Mouse (Mus musculus) forelimb bud, embryonic 11.5 days (tissue): ENCODE results near the gene Tti1.
A peak's percentile ranks its signal among the peaks of the same experiment; 100 is the strongest.

Experiments used
- DNase-seq: peaks from one replicate; pipeline ENCODE4 v3.0.0-alpha.2; 2012; ENCODE audit warnings: low read depth, low spot score

Tti1 gene

DNA sequence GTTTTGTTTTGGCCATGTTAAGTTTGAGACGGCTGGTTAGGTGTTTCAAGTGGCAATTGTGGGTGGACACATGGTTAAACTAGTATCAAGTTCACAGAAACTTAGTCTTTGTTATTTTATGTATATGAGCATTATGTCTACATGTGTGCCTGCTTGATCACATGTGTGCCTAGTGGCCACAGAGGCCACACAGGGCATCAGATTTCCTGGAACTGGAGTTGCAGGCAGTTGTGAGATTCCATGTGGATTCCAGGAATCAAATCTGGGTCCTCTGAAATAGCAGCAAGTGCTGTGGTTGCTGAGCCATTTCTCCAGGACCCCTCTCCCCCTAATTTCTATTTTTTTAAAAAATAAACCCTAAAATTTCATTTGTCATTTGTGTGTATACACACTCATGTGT is 11.4 kb upstream of the Tti1 start:
- no peak for DNase-seq

DNA sequence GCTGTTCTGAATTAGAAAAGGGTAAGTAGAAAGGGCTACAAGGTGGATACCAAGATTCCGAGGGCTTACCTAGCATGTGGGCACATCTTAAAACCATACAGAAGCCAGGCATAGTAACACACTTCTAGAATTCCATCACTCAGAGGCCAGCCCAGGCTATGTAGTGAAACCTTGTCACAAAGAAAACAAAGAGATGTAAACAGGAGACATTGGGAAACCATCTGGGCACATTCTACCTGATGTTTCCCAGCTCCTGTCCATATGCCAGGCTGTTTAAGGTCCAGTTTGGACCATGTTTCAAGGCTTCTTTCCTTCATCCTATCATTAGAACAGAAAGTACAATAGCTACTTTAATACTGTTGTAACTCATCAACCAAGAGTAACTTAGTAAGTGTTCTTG is 9.3 kb upstream of the Tti1 start:
- no peak for DNase-seq

DNA sequence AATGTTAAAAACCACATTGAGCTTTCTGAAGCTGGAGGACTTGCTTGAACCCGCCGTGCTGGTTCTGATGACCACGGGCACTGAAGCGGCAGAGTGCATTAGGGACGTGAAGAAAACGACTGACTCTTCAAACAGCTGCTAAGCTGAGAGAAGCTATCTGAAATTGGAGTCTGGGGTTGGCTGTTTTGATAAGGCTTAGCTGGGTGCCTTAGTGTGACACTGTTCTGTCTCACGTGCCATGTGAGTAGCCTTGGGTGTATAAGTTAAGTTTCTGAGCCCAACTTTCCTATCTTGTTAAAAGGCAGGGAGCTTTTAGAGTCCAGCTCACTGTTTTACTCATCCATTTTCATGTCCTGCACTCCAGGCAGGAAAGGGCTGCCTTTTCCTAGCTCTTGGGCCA is 8.7 kb upstream of the Tti1 start:
- DNase-seq = no peak

DNA sequence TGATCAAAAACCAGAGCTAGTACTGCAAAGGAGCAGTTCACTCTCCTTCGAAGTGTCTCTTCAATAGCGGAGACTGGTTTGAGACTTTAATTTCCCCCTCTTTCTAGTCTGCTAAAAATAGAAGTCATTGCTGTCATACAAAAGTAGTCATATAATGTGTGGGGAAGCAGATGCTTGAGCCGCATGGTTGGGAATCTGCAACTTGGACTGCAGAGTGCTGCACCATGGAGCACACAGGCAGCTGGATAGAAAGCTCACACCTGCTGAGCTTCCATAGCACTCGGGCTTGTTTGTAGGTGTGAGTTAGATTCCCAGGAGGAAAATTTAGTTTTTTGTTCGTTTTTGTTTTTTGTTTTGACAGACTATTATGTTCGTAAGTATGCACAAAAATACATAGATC is 8.2 kb upstream of the Tti1 start:
- DNase-seq = no peak

DNA sequence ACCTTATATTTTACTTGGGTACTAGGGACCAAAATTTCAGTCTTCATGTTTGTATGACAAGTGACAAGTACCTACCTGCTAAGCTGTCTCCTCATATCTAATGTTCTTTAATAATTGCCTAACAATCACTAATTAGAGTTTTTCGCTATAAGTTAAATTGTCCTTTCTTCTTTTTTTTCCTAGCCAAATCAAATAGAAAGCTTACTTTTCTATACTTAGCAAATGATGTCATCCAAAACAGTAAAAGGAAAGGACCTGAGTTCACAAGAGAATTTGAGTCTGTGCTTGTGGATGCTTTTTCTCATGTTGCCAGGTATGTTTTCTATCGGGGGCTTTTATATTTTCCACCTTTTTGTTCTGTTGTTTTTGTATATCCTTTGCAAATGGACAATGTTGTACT is 7.6 kb upstream of the Tti1 start:
- DNase-seq = no peak

DNA sequence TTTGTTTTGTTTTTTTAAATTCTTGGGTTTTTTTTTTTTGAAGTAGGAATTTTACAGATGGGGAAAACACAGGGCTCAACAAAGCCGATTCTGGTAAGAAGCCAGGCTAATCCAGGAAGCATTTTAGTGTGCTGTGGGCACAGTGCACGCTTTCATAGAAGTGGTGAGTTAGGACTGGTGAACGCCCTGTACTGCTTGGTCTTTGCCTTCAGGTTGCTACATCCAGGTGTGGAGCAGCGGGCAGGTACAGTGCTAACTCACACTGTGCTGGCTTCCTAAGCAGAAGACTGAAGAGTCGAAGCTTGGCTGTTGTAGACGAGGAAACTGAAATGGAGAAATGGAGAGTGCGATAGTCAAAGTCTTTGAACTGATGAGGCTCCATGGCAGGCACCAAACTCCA is 1.8 kb upstream of the Tti1 start:
- DNase-seq = no peak

DNA sequence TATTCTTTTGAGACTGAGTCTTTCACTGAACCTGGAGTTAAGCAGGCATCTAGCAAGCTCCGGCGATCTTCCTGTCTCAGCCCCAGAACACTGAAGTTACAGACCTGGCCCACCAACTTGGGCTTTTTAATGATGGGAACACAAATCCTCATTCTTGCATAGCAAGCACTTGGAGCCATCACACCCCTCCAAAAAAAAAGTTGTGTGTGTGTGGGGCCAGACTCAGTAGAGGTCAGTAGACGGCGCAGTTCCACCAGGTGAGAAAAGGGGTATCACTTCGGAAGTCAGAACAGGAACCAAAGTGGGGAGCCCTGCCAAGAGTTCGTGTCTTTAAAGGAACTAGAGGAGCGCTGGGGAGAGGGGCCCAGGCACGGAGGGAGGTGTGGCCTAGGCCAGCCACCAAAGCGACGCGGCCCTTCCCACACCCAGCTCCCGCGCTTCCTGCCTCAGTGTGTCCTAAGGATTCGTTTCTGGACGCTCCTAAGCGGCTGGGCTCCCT is 329 bp downstream of the Tti1 start:
- DNase-seq = no peak

DNA sequence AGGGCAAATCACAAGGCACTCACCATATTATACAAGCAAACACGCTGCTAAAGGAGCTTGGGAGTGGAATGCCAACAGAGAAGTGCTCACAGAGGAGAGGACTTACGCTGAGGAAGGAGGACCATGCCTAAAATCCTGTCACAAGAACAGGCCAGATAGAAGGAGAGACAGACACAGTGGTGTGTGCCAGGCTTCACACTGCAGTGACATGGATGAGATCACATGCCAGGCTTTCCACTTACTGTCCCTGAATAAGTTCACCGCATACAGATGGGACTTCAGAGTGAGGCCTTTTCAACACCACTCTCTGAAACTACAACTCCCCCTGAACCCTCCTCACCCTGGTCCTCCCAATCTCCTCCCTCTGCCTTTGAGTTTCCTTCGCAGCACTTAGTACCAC is 10.9 kb downstream of the Tti1 start:
- no peak for DNase-seq

DNA sequence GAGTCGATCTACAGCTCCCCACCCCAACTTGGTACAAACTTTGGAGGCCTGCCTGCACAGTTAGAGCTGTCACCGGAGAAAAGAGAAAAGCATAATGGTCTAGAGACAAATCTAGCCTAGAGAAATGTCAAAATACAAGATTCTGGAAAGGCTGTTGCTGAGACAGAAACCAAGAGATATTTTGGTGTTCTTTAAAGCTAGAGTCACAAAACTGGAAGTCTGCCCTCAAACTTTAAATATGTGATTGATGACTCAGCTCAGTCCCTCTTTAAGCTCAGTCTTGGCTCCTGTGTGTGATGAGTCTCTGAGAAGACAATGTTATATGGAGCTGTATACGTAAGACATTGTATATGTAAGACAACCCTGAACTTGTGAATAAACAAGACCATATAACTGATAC is 15.6 kb downstream of the Tti1 start:
- DNase-seq = no peak

DNA sequence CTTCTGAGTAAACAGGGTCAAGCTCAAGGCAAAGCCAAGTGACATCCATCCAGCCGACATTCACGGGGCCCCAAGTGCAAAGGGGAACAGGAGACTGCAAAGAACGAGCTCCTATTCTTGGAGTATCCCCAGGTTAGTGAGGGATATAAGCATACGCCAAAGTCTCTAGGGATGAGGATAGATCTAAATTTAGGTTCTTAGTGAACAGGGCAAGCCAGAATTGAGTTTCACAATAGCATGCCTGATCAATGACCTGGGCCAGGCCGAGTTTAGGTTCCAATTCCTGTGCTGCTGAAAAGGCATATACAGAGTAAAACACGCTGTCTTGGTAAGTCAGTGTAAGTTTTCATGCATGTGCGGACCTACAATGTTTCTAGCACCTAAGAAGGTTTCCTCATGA is 18.9 kb downstream of the Tti1 start:
- DNase-seq = no peak

DNA sequence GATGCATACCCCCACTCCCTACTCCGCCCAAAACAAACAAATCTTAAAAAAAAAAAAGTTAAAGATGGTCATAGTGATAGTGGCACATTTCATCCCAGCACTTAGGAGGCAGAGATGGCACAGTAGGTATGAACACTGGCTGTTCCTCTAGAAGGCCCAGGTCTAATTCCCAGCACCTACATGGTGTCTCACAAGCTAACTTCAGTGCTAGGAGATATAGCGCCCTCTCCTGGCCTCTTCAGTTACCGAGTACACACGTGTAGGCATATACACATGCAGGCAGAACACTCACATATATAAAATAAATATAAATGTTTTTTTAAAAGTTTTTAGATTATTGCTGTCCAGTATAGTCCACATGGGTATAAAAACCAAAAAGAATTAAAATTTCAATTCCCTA is 22.6 kb downstream of the Tti1 start:
- DNase-seq = no peak

DNA sequence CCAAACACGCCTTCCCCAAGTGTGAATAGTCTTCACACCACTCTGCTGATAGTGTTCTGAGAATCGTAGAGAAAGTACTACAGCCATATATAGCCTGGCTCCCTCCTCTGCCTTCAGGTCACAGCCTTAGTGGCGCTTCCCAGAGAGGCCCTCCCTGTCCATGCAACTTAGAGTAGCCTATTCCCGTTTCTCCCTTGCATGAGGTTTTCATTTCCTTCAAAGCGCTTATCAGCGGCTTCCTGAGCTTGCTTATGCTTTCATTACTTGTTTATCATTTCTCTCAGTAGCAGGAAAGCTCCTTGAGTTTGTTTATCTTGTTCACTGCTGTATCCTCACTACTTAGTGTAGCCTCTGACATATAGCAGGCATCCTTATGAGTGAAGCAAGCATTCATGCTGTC is 23.6 kb downstream of the Tti1 start:
- no peak for DNase-seq

DNA sequence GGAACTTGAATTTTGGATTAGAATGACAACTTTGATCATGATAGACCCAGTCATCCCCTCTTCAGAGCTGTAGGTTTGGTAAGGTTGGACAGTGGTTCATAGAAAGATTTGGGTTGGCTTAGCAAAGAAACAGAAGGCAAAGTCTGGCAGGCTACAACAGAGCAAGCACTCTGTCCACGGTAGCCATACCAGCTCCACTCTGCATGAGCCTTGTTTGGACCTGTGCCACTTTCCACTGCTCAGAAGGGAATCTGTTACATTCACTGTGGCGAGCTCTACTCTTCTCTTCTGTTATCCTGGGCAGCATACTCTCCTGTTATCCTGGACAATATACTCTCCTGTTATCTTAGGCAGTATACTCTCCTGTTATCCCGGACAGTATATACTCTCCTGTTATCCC is 29.4 kb downstream of the Tti1 start:
- no peak for DNase-seq

DNA sequence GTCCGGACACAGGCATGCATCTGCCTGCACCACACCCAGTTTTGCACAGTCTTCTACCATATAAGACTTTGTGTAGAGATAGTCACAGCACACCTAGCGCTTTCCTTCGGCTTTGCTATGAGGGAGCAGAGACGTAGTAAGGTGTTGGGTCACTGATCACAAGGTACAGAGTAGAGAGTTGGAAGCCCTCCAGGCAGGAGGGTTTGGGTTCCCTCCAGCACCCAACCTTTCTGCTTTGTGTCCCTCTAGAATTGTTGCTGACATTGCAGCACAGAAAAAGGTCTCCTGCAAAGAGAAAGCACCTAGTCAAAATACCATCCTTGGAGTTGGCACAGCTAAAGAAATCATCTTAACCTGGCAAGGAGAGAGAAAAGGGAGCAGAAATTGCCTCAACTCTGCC is 35.7 kb downstream of the Tti1 start:
- DNase-seq = no peak

DNA sequence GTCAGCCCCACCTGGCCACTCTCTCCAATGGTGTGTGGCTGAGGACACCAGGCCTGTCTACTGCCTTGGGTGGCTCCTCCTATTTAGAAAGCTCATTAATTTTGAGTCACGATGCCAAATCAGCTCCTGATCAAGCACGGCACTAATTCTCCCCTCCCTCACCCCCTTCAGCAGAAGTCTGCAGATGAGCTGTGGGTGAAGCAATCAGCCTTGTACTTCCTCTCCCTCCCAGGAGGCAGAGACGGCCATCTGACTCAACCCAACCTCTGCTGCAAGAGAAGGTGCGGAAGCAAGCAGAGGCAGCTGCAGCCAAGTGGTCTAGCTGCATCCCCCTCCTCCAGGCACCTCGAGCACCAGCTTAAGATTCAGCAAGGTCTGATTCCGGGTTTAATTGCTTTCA is 37.2 kb downstream of the Tti1 start:
- no peak for DNase-seq

DNA sequence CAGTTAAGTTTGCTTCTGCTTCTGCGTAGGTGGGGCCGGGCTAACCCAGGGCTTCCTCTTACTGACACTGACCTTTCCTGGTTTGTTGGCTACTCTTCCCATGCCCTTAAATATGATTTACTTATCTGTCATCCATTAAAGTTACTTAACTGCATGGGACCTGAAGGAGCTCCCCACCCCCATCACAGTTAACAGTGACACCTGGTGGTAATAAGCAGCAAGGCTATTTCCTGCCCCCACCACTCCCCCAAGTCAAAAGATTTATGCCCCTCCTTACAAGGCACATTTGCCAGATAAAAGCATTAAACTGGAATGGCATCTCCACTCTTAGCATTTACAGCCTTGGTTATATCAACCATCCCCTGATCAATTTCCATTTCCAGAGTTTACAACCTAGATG is 38.3 kb downstream of the Tti1 start:
- DNase-seq = peak; percentile 28

DNA sequence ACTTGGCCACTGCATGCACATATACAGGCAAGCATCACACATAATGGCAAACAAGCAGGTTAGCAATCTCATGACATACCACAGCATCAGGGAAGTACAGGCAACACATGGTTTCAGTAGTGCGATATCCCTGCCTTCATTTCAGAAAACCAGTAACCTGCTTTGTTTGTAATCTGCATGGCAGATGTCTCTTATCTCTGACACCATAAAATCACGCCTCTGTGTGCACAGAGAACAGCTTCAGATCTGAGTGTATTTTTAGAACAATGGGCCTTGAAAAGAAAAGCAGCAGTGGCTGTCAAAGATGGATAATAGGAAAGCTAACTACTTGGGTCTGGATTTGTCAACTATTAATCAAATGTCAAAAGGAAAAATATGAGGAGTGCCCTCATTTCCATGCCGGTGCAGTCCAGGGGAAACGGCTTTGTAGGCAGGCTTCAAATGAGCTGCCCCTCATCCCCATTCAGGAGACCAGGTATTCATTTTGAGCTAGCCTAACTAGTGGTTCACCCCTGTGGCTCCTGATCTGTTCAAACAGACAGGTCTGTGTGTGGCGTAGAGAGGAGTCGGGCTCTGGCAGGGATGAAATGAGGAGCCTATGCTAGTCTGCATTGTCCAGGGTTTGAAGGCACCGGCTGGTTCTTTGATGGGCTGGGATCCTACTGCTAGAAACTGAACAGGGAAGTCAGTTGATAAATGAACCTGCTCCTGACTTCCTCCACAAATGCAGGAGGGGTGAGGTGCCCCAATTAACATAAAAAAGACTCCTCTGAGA is 39.6 kb downstream of the Tti1 start:
- no peak for DNase-seq

DNA sequence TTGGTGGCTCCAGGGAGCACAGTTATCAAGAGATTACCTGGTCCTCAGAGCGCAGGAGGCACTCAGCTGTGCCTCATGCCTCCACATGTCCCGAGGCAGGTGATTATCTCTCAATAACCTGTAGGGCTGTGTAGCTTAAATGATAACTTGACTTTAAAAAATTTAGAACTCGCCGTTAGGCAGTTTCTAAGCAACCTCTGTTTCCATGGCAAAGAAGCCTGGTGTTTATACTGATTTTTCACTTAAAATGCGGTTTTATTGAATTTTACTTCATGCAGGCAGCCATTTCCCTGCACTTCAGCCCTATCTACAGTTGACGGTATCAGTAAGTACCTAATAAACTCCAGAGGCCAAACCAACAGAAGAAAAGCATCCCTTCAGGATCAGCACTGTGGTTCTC is 42.0 kb downstream of the Tti1 start:
- no peak for DNase-seq

DNA sequence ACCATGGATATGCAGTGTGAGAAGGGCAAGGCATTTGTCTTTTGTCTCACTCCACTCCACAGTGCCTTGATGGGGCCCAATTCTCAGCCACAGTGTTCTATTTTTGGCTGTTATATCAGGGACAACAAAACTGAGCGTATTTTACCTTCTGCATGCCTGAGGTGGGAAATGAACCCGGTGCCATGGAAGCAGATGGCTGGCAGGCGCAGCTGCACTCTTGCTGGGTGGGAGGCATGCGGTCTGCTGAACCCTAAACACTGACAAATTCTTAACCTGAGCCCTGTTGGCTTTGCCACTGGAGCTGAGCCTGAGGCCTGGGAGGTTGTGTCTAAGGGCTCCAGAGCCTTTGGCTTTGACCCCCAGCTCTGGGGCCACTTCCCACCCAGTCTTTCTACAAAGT is 42.6 kb downstream of the Tti1 start:
- no peak for DNase-seq

DNA sequence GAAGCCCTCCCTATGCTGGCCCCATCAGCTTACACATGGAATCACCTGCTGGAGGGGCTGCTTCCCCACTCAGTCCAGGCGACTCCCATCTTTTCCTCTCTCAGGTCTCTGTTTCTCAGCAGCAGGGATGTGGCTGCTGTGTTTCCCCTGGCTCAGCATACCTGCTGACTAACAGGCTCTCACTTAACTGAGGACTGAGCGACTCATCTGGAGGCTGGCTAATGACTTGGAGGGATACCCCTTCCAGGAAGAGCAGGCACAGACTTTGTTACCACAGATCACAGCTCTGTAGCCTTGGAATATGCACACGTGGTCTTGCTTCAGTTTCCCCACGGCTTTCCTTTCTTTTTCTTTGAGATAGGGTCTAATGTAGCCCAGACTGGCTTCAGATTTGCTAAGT is 45.0 kb downstream of the Tti1 start:
- DNase-seq = no peak

DNA sequence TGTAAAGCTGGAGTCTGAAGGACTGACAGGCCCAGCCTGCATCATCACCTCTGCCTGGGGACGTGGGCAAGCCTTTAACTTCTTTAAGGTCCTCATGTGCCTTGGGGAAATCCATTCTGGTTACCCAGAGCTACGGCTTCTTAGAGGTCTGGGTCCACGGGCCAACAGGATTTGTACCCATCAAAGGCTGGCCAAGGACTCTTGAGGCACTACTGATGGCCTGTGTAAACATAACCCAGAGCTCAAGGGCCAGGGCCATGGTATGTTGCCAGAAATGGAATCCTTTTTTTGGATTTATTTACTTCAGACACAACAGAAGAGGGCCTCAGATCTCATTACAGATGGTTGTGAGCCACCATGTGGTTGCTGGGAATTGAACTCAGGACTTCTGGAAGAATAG is 45.5 kb downstream of the Tti1 start:
- DNase-seq = no peak

DNA sequence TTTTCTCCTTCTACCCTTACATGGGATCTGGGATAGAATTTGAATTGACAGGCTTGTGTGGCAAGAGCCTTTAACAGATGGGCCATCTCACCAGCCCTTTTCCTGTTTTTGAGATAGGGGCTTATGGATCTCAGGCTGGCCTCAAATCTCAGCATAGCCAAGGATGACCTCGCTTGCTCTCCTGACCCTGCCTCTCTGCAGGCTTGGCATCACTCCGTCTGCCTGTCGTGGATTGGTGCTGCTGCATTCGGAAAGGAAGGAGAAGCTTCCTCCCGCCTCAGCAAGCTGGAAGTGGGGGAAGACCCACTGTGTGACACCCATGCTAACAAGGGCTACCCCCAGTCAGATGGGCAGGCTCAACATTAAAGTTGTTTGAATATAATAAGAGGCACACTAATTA is 49.0 kb downstream of the Tti1 start:
- DNase-seq = no peak

DNA sequence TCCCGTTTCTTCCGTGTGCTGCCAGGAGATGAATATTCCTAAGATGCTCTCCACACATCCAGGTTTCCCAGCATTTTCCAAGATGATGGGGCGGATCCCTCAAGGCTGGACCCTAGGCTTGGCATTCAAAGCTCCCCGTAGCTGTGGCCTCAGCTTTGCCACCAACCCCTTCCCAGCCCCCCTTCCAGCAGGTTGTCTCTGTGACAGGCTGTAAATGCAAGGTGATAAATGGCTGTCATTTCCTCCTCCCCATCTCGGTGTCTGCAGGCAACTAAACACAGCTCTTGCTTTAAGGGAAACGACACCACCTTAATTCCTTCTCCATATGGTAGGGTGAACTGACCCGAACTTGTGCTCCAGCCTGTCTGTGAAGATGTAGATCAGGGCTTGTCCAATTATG is 52.6 kb downstream of the Tti1 start:
- peak; percentile 44 for DNase-seq
